Mouse (Mus musculus): ENCODE data around the gene Arhgap25. TPM values are rescaled to one million over a fixed set of nuclear protein-coding genes. Genes with fewer than 3 reads are reported as not detected.

The Arhgap25 gene
- polyA plus RNA-seq, 1 experiment, result 0.39 TPM

DNA sequence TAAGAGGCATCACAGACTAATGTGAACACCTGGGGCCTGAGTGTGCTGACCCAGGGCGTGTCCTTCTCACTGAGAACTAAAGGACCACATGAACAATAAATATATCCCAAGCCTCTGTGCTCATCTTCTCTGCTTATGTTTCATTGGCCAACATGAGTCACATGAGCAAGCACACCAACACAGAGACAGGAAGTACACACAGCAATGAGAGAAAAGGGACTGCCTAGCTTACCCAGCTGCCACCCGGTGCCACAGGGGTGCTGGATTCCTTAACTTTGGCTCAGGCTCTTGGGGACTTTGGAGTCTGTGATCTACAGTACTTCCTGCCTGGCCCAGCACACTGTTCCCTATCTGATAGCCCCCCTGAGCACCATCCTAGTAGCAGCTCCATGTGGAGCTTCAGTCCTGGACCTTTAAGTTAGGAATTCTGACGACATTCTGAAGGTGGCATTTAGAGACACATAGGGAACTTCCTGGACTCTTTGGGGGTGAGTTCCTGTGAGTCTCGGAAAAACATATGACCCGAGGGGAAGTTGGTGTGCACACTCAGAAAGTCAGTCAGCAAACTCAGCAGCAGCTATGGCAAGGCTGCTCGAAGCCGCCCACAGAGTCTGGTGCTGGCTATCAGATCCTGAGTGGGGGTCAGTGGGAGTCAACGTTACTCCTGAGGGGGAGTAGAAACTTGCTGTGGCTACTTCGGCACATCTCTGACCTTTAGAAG is 2.0 kb upstream of the Arhgap25 start:
- H3K27me3 ChIP-seq (ENCODE audit: control insufficient read depth, insufficient read depth, low read length), result no peaks in the 10 kb centered on the region
- 84% methylated on average over 9 of the region's 9 CpGs for whole genome bisulfite sequencing
- no peak for DNase-seq
- TF ChIP-seq CTCF (IDR thresholded peaks at IDR 0.05; ENCODE audit: borderline replicate concordance, insufficient read depth, low read depth, low read length) (no peak), POLR2A (IDR thresholded peaks at IDR 0.05; ENCODE audit: borderline replicate concordance, insufficient read depth, low read length) (no peak)
- H3K4me1 ChIP-seq (ENCODE audit: control insufficient read depth, insufficient read depth, low read length), result no peaks in the 10 kb centered on the region
- no peak overlapping the region for H3K4me3 ChIP-seq (replicated peaks; ENCODE audit: insufficient read depth, low read depth, low read length)
- no peak overlapping the region for H3K27ac ChIP-seq (ENCODE audit: insufficient read depth, low read length)

DNA sequence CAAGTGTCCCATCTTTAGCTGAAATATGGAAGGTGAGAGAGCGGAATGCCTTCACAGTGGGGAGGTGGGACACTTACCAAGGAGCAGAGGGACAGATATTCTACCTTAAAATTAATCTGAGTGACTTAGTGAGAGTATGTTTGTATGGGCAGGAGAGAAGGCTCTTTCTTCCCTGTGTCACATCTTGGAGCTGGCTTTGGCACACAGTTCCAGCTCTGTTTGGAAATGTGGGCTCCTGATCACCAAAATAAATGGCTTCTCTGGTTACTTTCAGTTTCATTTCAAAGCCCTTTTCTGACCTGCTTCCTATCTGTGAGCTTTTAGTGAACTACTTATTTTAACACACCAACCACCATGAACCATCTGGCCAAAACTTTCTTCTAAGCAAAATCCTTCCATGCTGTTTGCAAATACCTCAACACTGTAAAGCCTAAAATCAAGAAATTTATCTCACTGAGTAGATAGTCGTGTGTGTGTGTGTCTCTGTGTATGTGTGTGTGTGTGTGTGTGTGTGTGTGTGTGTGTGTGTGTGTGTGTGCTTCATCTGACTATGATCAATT is 1.5 kb downstream of the Arhgap25 start:
- no peaks in the 10 kb centered on the region for H3K27me3 ChIP-seq (ENCODE audit: control insufficient read depth, insufficient read depth, low read length)
- no peaks in the 10 kb centered on the region for H3K4me1 ChIP-seq (ENCODE audit: control insufficient read depth, insufficient read depth, low read length)
- no peak for DNase-seq
- H3K4me3 ChIP-seq (replicated peaks; ENCODE audit: insufficient read depth, low read depth, low read length), result no peak overlapping the region
- TF ChIP-seq CTCF (IDR thresholded peaks at IDR 0.05; ENCODE audit: borderline replicate concordance, insufficient read depth, low read depth, low read length), result no peak
- TF ChIP-seq POLR2A (IDR thresholded peaks at IDR 0.05; ENCODE audit: borderline replicate concordance, insufficient read depth, low read length), result no peak
- WGBS, result 87% methylated on average over 2 of the region's 2 CpGs
- no peak overlapping the region for H3K27ac ChIP-seq (ENCODE audit: insufficient read depth, low read length)

DNA sequence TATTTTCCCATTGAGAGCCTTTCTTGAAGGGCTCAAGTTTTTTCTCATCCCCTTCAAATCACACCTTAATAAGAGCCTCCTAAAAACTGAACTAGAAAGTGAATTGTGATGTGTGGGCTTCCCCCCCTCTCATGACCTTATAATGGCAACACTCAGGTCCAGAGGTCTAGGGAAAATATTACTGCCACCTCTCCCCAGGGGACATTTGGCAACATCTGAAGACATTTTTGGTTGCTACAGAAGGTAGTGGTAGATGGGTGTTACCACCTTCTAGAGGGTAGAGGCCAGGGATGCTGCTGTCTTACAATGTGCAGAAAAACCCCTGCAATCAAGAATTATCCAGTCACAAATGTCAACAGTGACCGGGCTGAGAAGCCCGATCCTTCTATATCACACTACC is 2.7 kb downstream of the Arhgap25 start:
- TF ChIP-seq CTCF (IDR thresholded peaks at IDR 0.05; ENCODE audit: borderline replicate concordance, insufficient read depth, low read depth, low read length) (no peak), POLR2A (IDR thresholded peaks at IDR 0.05; ENCODE audit: borderline replicate concordance, insufficient read depth, low read length) (no peak)
- no peaks in the 10 kb centered on the region for H3K27me3 ChIP-seq (ENCODE audit: control insufficient read depth, insufficient read depth, low read length)
- 80% methylated on average over 2 of the region's 2 CpGs for WGBS

DNA sequence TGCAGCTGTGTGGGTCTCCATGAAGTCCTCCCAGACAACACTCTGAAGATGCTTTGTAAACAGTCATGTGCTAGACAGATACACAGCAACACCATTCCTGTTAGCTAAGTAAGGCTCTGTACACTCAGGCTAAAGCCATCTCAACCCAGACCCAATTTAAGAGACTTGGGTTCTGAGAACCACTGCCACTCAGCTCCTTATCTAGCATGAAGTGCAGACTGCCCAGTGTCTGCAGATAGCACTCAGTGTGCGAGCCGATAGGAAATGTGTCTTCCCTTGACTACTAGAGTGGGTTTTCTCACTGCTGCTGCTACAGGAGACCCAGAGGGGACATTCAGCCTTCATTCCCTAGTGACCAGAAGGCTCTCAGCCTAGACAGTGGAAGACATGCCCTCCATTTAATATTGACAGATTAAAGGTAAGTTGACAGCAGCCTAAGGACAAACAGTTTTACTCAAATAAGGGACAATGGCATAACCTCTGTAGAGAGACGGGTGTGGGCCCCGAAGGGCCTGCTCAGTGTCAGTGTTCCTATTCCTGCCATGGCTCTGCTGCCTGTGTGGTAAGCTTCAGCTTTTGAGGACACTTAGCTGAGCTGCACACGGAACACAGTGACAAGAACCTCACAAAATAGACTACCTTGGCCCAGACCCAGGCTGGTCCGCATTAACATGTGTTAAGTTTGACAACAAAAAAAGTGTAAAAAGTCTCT is 5.1 kb downstream of the Arhgap25 start:
- WGBS, result 90% methylated on average over 6 of the region's 6 CpGs

More for the DNA sequence above, 2.7 kb downstream of the Arhgap25 start:
- no peak for DNase-seq
- Histone ChIP-seq H3K4me1 (ENCODE audit: control insufficient read depth, insufficient read depth, low read length) (no peaks in the 10 kb centered on the region), H3K27ac (ENCODE audit: insufficient read depth, low read length) (no peak overlapping the region), H3K4me3 (replicated peaks; ENCODE audit: insufficient read depth, low read depth, low read length) (no peak overlapping the region)

DNA sequence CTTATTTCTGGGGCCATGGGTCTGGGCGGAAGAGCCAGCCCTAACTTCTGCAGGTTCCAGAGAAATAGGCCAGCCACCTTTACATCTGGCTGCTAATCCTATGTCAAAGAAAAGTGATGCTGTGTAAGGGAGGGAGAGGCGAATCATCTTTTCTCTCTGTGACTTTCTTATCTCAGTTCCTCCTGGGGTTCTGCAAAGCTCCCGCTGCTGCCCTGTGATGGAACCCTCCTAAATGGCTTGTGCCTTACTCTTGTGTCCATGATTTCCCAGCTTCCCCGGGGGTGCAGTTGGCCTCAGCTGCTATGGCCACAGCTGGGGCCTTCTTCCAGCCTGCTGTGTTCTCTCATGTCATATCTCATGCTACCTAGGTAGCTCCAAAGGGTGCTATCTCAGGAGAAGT is 5.7 kb downstream of the Arhgap25 start:
- Histone ChIP-seq H3K27me3 (ENCODE audit: control insufficient read depth, insufficient read depth, low read length) (no peaks in the 10 kb centered on the region), H3K27ac (ENCODE audit: insufficient read depth, low read length) (no peak overlapping the region), H3K4me3 (replicated peaks; ENCODE audit: insufficient read depth, low read depth, low read length) (no peak overlapping the region), H3K4me1 (ENCODE audit: control insufficient read depth, insufficient read depth, low read length) (no peaks in the 10 kb centered on the region)
- WGBS, result 85% methylated on average over 4 of the region's 4 CpGs
- no peak for DNase-seq
- TF ChIP-seq CTCF (IDR thresholded peaks at IDR 0.05; ENCODE audit: borderline replicate concordance, insufficient read depth, low read depth, low read length), result no peak
- no peak for TF ChIP-seq POLR2A (IDR thresholded peaks at IDR 0.05; ENCODE audit: borderline replicate concordance, insufficient read depth, low read length)

More for the DNA sequence above, 5.1 kb downstream of the Arhgap25 start:
- no peak for TF ChIP-seq CTCF (IDR thresholded peaks at IDR 0.05; ENCODE audit: borderline replicate concordance, insufficient read depth, low read depth, low read length)
- TF ChIP-seq POLR2A (IDR thresholded peaks at IDR 0.05; ENCODE audit: borderline replicate concordance, insufficient read depth, low read length), result no peak
- no peaks in the 10 kb centered on the region for H3K27me3 ChIP-seq (ENCODE audit: control insufficient read depth, insufficient read depth, low read length)
- DNase-seq, result no peak
- H3K27ac ChIP-seq (ENCODE audit: insufficient read depth, low read length), result no peak overlapping the region
- no peaks in the 10 kb centered on the region for H3K4me1 ChIP-seq (ENCODE audit: control insufficient read depth, insufficient read depth, low read length)
- no peak overlapping the region for H3K4me3 ChIP-seq (replicated peaks; ENCODE audit: insufficient read depth, low read depth, low read length)

DNA sequence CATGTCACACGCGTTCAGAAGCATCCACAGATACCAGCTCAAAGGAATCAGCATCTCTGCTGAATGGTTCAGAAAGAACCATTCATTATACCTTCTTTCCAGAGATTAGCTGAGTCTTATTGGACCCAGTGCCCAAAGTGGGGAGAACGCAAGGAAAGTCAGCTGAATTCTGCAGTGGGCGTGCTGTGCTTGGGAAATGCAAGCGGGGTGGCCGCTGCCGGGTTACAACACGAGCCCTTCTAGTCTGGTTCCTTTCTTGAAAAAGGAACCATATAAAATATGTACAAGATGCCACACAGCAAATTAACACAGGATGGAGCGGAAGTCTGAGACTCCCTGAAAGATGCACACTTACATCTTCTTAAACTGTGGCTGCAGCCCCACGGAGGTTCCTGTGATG is 7.9 kb downstream of the Arhgap25 start:
- H3K27me3 ChIP-seq (ENCODE audit: control insufficient read depth, insufficient read depth, low read length), result no peaks in the 10 kb centered on the region
- H3K4me1 ChIP-seq (ENCODE audit: control insufficient read depth, insufficient read depth, low read length), result no peaks in the 10 kb centered on the region
- no peak overlapping the region for H3K4me3 ChIP-seq (replicated peaks; ENCODE audit: insufficient read depth, low read depth, low read length)
- TF ChIP-seq POLR2A (IDR thresholded peaks at IDR 0.05; ENCODE audit: borderline replicate concordance, insufficient read depth, low read length), result no peak
- 84% methylated on average over 10 of the region's 10 CpGs for WGBS
- DNase-seq, result no peak
- H3K27ac ChIP-seq (ENCODE audit: insufficient read depth, low read length), result no peak overlapping the region

DNA sequence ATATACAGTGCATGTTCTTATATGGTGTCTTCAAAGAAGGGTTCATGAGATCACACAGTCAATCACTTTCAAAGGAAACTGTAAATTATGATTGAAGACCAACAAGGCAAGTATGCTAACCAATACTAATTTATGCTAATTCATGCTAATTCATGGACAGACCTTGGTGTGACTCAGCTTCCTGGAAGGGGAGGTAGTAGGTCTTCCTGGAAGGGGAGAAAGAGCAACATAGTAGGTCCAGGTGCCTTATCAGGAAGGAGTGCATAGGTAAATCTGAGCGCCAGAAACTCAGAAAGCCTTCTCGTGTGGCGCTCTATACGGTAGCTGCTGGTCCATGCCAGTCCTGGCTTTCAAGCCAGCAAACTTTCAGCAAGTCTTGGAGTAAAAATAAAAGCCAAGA is 8.8 kb downstream of the Arhgap25 start:
- no peak overlapping the region for H3K27ac ChIP-seq (ENCODE audit: insufficient read depth, low read length)
- no peaks in the 10 kb centered on the region for H3K27me3 ChIP-seq (ENCODE audit: control insufficient read depth, insufficient read depth, low read length)
- no peak for DNase-seq
- TF ChIP-seq CTCF (IDR thresholded peaks at IDR 0.05; ENCODE audit: borderline replicate concordance, insufficient read depth, low read depth, low read length) (no peak), POLR2A (IDR thresholded peaks at IDR 0.05; ENCODE audit: borderline replicate concordance, insufficient read depth, low read length) (no peak)
- no peak overlapping the region for H3K4me3 ChIP-seq (replicated peaks; ENCODE audit: insufficient read depth, low read depth, low read length)
- 95% methylated on average over 4 of the region's 4 CpGs for WGBS
- H3K4me1 ChIP-seq (ENCODE audit: control insufficient read depth, insufficient read depth, low read length), result no peaks in the 10 kb centered on the region

DNA sequence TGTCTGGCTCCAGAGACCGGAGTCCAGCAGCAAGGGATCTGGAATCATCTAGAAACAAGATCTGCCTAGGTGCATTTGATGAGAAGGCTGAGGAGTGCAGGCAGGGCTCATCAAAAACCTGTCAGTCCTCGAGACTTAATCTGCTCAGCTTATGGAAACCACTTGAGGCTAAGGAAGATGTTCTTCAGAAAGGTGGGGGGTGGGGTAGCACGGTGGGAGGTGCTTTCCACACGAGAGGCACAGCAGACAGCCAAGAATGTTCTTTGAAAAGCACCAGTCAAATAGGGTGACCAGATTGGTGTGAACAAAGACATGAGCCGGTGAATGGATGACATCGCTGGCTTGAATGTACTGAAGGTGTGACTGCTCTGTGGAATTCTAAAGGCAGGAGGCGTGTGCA is 9.3 kb downstream of the Arhgap25 start:
- WGBS, result 57% methylated on average over 7 of the region's 7 CpGs
- Histone ChIP-seq H3K4me3 (replicated peaks; ENCODE audit: insufficient read depth, low read depth, low read length) (no peak overlapping the region), H3K27me3 (ENCODE audit: control insufficient read depth, insufficient read depth, low read length) (no peaks in the 10 kb centered on the region), H3K4me1 (ENCODE audit: control insufficient read depth, insufficient read depth, low read length) (no peaks in the 10 kb centered on the region), H3K27ac (ENCODE audit: insufficient read depth, low read length) (no peak overlapping the region)
- no peak for DNase-seq
- TF ChIP-seq POLR2A (IDR thresholded peaks at IDR 0.05; ENCODE audit: borderline replicate concordance, insufficient read depth, low read length) (no peak), CTCF (IDR thresholded peaks at IDR 0.05; ENCODE audit: borderline replicate concordance, insufficient read depth, low read depth, low read length) (no peak)
